Mouse (Mus musculus): Measurements from ENCODE around the gene Ppp1r36. TPM values are rescaled to one million over a fixed set of nuclear protein-coding genes. Genes with fewer than 3 reads are reported as not detected.

The Ppp1r36 gene
- polyA plus RNA-seq, 1 experiment, result not detected

GRCm38 (mm10) chr12:76459032-76459431 is 41.7 kb downstream of the Ppp1r36 start:
- no peaks in the 10 kb centered on the region; the same call in 1 of the 2 replicates for H3K4me1 ChIP-seq (ENCODE audit: control insufficient read depth)
- H3K27me3 ChIP-seq (ENCODE audit: control insufficient read depth), result no peaks in the 10 kb centered on the region
- 0 out of 2 replicates have a peak, but pooled peaks cover 3% of the 10 kb centered on the region for H3K9me3 ChIP-seq (ENCODE audit: control insufficient read depth, low read length)
- no peak overlapping the region for H3K4me3 ChIP-seq (replicated peaks)
- no peaks in the 10 kb centered on the region for H3K36me3 ChIP-seq (ENCODE audit: control insufficient read depth)
- TF ChIP-seq TAL1 (IDR thresholded peaks at IDR 0.05; ENCODE audit: low read length) (no peak), GATA1 (IDR thresholded peaks at IDR 0.05; ENCODE audit: low read length) (no peak)

DNA sequence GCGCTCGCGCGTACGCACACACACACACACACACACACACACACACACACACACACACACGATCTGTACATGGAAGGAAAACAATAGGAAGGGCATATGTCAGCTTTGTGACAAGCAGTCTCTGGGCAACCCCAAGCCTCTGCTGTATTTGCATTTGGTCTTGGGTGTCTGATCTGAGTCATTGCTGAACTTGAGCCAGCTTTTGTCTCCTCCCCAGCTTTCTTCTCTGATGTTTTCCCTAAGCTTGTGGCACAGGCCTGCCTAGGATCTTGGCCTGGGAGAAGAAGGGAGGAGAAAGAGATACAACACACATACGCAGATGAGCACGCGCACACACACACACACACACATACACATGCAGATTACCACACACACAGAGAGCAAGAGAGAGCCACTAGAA is 46.1 kb downstream of the Ppp1r36 start:
- no peaks in the 10 kb centered on the region for H3K36me3 ChIP-seq (ENCODE audit: control insufficient read depth)
- 0 out of 2 replicates have a peak, but pooled peaks cover 3% of the 10 kb centered on the region for H3K9me3 ChIP-seq (ENCODE audit: control insufficient read depth, low read length)
- no peak for TF ChIP-seq TAL1 (IDR thresholded peaks at IDR 0.05; ENCODE audit: low read length)
- no peak for TF ChIP-seq GATA1 (IDR thresholded peaks at IDR 0.05; ENCODE audit: low read length)
- H3K4me3 ChIP-seq (replicated peaks), result no peak overlapping the region
- H3K4me1 ChIP-seq (ENCODE audit: control insufficient read depth), result no peaks in the 10 kb centered on the region; the same call in 1 of the 2 replicates
- H3K27me3 ChIP-seq (ENCODE audit: control insufficient read depth), result no peaks in the 10 kb centered on the region; the same call in none of the 2 replicates

- H3K36me3 ChIP-seq (ENCODE audit: control insufficient read depth), result no peaks in the 10 kb centered on the region
- no peaks in the 10 kb centered on the region; the same call in none of the 2 replicates for H3K27me3 ChIP-seq (ENCODE audit: control insufficient read depth)
- H3K4me1 ChIP-seq (ENCODE audit: control insufficient read depth), result no peaks in the 10 kb centered on the region
- TF ChIP-seq GATA1 (IDR thresholded peaks at IDR 0.05; ENCODE audit: low read length) (no peak), TAL1 (IDR thresholded peaks at IDR 0.05; ENCODE audit: low read length) (no peak)
- 0 out of 2 replicates have a peak, but pooled peaks cover 3% of the 10 kb centered on the region for H3K9me3 ChIP-seq (ENCODE audit: control insufficient read depth, low read length)
- no peak overlapping the region for H3K4me3 ChIP-seq (replicated peaks)
Measured at GRCm38 (mm10) chr12:76464651-76465252, 47.4 kb downstream of the Ppp1r36 start.

DNA sequence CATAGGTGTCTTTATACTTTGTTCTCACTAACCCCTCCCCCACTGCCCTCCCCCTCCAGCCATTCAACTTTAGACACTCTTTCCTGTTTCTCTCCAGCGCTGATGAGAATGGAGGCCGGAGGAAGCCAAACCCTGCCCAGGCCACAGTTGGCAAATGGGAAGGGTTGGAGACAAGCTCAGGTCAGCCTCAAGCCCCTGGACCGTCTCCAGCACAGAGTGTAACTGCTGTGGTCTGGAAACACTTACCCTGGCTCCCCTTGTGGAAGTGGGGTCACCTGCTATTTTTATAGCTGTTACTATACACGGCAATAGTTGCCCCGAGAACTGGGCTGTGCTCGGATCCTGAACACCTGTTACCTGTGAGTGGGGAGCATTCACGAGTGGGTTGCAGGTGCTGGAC is 49.3 kb downstream of the Ppp1r36 start:
- no peaks in the 10 kb centered on the region for H3K4me1 ChIP-seq (ENCODE audit: control insufficient read depth)
- TF ChIP-seq GATA1 (IDR thresholded peaks at IDR 0.05; ENCODE audit: low read length), result no peak
- TF ChIP-seq TAL1 (IDR thresholded peaks at IDR 0.05; ENCODE audit: low read length), result no peak

GRCm38 (mm10) chr12:76467256-76467655 is 49.9 kb downstream of the Ppp1r36 start:
- H3K9me3 ChIP-seq (ENCODE audit: control insufficient read depth, low read length), result no peaks in the 10 kb centered on the region
- no peaks in the 10 kb centered on the region; the same call in none of the 2 replicates for H3K27me3 ChIP-seq (ENCODE audit: control insufficient read depth)
- TF ChIP-seq GATA1 (IDR thresholded peaks at IDR 0.05; ENCODE audit: low read length) (no peak), TAL1 (IDR thresholded peaks at IDR 0.05; ENCODE audit: low read length) (no peak)
- H3K4me1 ChIP-seq (ENCODE audit: control insufficient read depth), result no peaks in the 10 kb centered on the region
- no peak overlapping the region for H3K4me3 ChIP-seq (replicated peaks)
- no peaks in the 10 kb centered on the region for H3K36me3 ChIP-seq (ENCODE audit: control insufficient read depth)

More for the DNA sequence above, 49.3 kb downstream of the Ppp1r36 start:
- Histone ChIP-seq H3K4me3 (replicated peaks) (no peak overlapping the region), H3K9me3 (ENCODE audit: control insufficient read depth, low read length) (no peaks in the 10 kb centered on the region), H3K36me3 (ENCODE audit: control insufficient read depth) (no peaks in the 10 kb centered on the region), H3K27me3 (ENCODE audit: control insufficient read depth) (no peaks in the 10 kb centered on the region; the same call in none of the 2 replicates)

DNA sequence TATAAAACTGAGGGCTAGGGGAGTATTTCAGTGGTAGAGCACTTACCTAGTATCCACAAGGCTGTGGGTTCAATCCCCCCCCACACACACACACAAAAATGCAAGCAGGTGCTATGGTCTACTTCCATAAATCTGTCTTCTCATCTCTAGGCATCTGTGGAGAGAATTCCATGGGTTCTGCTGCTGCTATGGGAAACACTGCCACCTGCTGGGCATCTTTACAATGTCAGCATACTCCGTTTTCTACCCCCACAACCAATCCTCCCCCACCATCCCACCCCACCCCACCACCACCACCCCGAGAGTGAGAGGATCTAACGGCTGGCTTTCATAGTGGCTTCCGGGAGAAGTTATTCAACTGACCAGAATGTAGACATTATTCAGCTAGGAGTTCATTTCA is 54.7 kb downstream of the Ppp1r36 start:
- no peaks in the 10 kb centered on the region for H3K36me3 ChIP-seq (ENCODE audit: control insufficient read depth)
- H3K4me3 ChIP-seq (replicated peaks), result no peak overlapping the region
- no peak for TF ChIP-seq GATA1 (IDR thresholded peaks at IDR 0.05; ENCODE audit: low read length)
- TF ChIP-seq TAL1 (IDR thresholded peaks at IDR 0.05; ENCODE audit: low read length), result no peak
- peaks cover 4% of the 10 kb centered on the region for H3K4me1 ChIP-seq (ENCODE audit: control insufficient read depth)
- H3K27me3 ChIP-seq (ENCODE audit: control insufficient read depth), result no peaks in the 10 kb centered on the region; the same call in 1 of the 2 replicates
- H3K9me3 ChIP-seq (ENCODE audit: control insufficient read depth, low read length), result no peaks in the 10 kb centered on the region

GRCm38 (mm10) chr12:76473562-76474245 is 56.4 kb downstream of the Ppp1r36 start:
- no peak for TF ChIP-seq GATA1 (IDR thresholded peaks at IDR 0.05; ENCODE audit: low read length)
- H3K9me3 ChIP-seq (ENCODE audit: control insufficient read depth, low read length), result no peaks in the 10 kb centered on the region
- peaks cover 4% of the 10 kb centered on the region for H3K4me1 ChIP-seq (ENCODE audit: control insufficient read depth)
- H3K27me3 ChIP-seq (ENCODE audit: control insufficient read depth), result no peaks in the 10 kb centered on the region
- no peak overlapping the region for H3K4me3 ChIP-seq (replicated peaks)
- H3K36me3 ChIP-seq (ENCODE audit: control insufficient read depth), result no peaks in the 10 kb centered on the region

DNA sequence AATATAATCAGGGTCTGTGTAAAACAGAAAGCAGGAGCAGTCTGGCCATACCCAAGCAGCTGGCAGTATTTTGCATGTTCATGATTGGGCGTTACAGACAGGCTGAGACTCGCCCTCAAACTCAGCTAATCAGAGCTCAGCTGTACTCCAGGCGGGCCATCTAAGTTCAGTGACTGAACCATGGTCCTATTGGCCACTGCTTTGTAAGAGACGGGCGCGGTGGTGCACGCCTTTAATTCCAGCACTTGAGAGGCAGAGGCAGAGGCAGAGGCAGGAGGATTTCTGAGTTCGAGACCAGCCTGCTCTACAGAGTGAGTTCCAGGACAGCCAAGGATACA is 56.9 kb downstream of the Ppp1r36 start:
- H3K27me3 ChIP-seq (ENCODE audit: control insufficient read depth), result 0 out of 2 replicates have a peak, but pooled peaks cover 3% of the 10 kb centered on the region
- H3K9me3 ChIP-seq (ENCODE audit: control insufficient read depth, low read length), result no peaks in the 10 kb centered on the region
- TF ChIP-seq GATA1 (IDR thresholded peaks at IDR 0.05; ENCODE audit: low read length) (no peak), TAL1 (IDR thresholded peaks at IDR 0.05; ENCODE audit: low read length) (no peak)
- H3K4me3 ChIP-seq (replicated peaks), result no peak overlapping the region
- no peaks in the 10 kb centered on the region for H3K36me3 ChIP-seq (ENCODE audit: control insufficient read depth)
- peaks cover 4% of the 10 kb centered on the region for H3K4me1 ChIP-seq (ENCODE audit: control insufficient read depth)

DNA sequence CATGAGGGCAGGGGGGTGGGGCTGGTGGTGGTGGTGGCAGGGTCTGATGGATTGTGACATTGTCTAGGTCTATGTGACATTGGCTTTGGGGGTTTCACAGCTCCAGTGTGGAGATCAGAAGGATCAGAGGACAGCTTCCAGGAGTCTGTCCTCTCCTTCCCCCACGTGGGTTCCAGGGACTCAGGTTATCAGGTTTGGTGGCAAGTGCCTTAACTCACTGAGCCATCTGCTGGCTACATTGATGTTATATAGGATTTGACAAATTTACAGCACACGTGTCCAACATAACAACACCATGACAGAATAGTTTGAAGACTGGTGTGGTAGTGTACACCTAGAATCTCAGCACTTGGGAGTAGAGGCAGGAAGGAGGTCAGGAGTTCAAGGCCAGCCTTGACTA is 57.5 kb downstream of the Ppp1r36 start:
- no peaks in the 10 kb centered on the region for H3K9me3 ChIP-seq (ENCODE audit: control insufficient read depth, low read length)
- TF ChIP-seq TAL1 (IDR thresholded peaks at IDR 0.05; ENCODE audit: low read length) (no peak), GATA1 (IDR thresholded peaks at IDR 0.05; ENCODE audit: low read length) (no peak)
- H3K27me3 ChIP-seq (ENCODE audit: control insufficient read depth), result 0 out of 2 replicates have a peak, but pooled peaks cover 5% of the 10 kb centered on the region
- no peak overlapping the region for H3K4me3 ChIP-seq (replicated peaks)
- H3K4me1 ChIP-seq (ENCODE audit: control insufficient read depth), result peaks cover 4% of the 10 kb centered on the region
- no peaks in the 10 kb centered on the region for H3K36me3 ChIP-seq (ENCODE audit: control insufficient read depth)

All from erythroblast, embryonic 14.5 days (primary cell).